Mouse (Mus musculus) bone marrow macrophage, adult 2 months (primary cell): ENCODE data around the gene Exoc6b.

Experiments
- CTCF ChIP-seq: IDR thresholded peaks from 2 replicates; pipeline ENCODE4 v1.5.1; 2012; ENCODE audit warnings: low read depth, mild to moderate bottlenecking, low read length, moderate library complexity
- POLR2A ChIP-seq: IDR thresholded peaks from 2 replicates; pipeline ENCODE4 v1.6.1; 2012; ENCODE audit warnings: mild to moderate bottlenecking, low read depth, low read length, borderline replicate concordance

- TF ChIP-seq POLR2A (no peak), CTCF (no peak)
Measured at GRCm38 (mm10) chr6:84577898-84578297, 491.4 kb downstream of the Exoc6b start.
